Mouse (Mus musculus): ENCODE data around the gene A430005L14Rik. TPM values are rescaled to one million over a fixed set of nuclear protein-coding genes. Genes with fewer than 3 reads are reported as not detected.

Gene A430005L14Rik
- polyA plus RNA-seq, 1 experiment from 2014 or later, result 43.7 TPM

GRCm38 (mm10) chr4:154007759-154008158 lies 50.7 kb downstream of the A430005L14Rik start:
- no peak overlapping the region for H3K9ac ChIP-seq (ENCODE audit: low read length)
- no peak overlapping the region for H3K27ac ChIP-seq (replicated peaks in 1 of 2; ENCODE audit: control insufficient read depth in 1 of 2, insufficient read depth in 1 of 2, low read depth in 2 of 2, low read length in 2 of 2)
- no peak overlapping the region for H3K4me3 ChIP-seq (ENCODE audit: control insufficient read depth in 1 of 2, insufficient read depth in 1 of 2, low read depth in 1 of 2, low read length in 2 of 2)
- H3K9me3 ChIP-seq (ENCODE audit: control insufficient read depth, low read length), result no peaks in the 10 kb centered on the region
- ATAC-seq (ENCODE audit: insufficient number of reproducible peaks, insufficient read depth, low FRiP score, low read depth), result no peak
- H3K27me3 ChIP-seq (ENCODE audit: control insufficient read depth, insufficient read depth, low read length), result no peaks in the 10 kb centered on the region
- no peak overlapping the region for H3K4me2 ChIP-seq (ENCODE audit: low read length)
- peaks cover 39% of the 10 kb centered on the region for H3K36me3 ChIP-seq (ENCODE audit: control insufficient read depth, insufficient read depth, low read length)
- 64% methylated on average over 4 of the region's 4 CpGs for WGBS
- peaks cover 4 to 7% of the 10 kb centered on the region in 2 experiments; a peak in 2 of 4 replicates for H3K4me1 ChIP-seq (ENCODE audit: control insufficient read depth in 2 of 2, insufficient read depth in 2 of 2, low read length in 2 of 2)

GRCm38 (mm10) chr4:154010907-154011645 lies 54.0 kb downstream of the A430005L14Rik start:
- no peaks in the 10 kb centered on the region for H3K9me3 ChIP-seq (ENCODE audit: control insufficient read depth, low read length)
- peaks cover 7 to 20% of the 10 kb centered on the region in 2 experiments; a peak in 3 of 4 replicates for H3K4me1 ChIP-seq (ENCODE audit: control insufficient read depth in 2 of 2, insufficient read depth in 2 of 2, low read length in 2 of 2)
- peak overlapping the region; percentile 61 to 70; a peak in 3 of 4 replicates for H3K27ac ChIP-seq (replicated peaks in 1 of 2; ENCODE audit: control insufficient read depth in 1 of 2, insufficient read depth in 1 of 2, low read depth in 2 of 2, low read length in 2 of 2)
- peak overlapping the region; percentile 95 for H3K9ac ChIP-seq (ENCODE audit: low read length)
- H3K27me3 ChIP-seq (ENCODE audit: control insufficient read depth, insufficient read depth, low read length), result no peaks in the 10 kb centered on the region
- H3K36me3 ChIP-seq (ENCODE audit: control insufficient read depth, insufficient read depth, low read length), result peaks cover 37% of the 10 kb centered on the region
- ATAC-seq (ENCODE audit: insufficient number of reproducible peaks, insufficient read depth, low FRiP score, low read depth), result no peak
- H3K4me3 ChIP-seq (ENCODE audit: control insufficient read depth in 1 of 2, insufficient read depth in 1 of 2, low read depth in 1 of 2, low read length in 2 of 2), result peak overlapping the region; percentile 93 to 98
- peak overlapping the region; percentile 98 for H3K4me2 ChIP-seq (ENCODE audit: low read length)
- 24% methylated on average over 13 of the region's 13 CpGs for WGBS

Other genes with a start within 250 kb of the A430005L14Rik start
- gene Dffb, start 17.9 kb downstream of the A430005L14Rik start, polyA plus RNA-seq (2014; fragmentation: Nextera tagmentation; extraction: Ambion mirVana), result 6.3 and 6.8 TPM in 2 replicates
- 13.7 and 14.3 TPM in 2 replicates for gene Cep104, start 18.0 kb downstream of the A430005L14Rik start, polyA plus RNA-seq (2014; fragmentation: Nextera tagmentation; extraction: Ambion mirVana)
- 8.6 and 11.6 TPM in 2 replicates for gene Lrrc47, start 54.5 kb downstream of the A430005L14Rik start, polyA plus RNA-seq (2014; fragmentation: Nextera tagmentation; extraction: Ambion mirVana)
- gene Smim1, start 69.0 kb downstream of the A430005L14Rik start, polyA plus RNA-seq (2014; fragmentation: Nextera tagmentation; extraction: Ambion mirVana), result 59.5 and 73.1 TPM in 2 replicates
- gene Ccdc27, start 85.4 kb downstream of the A430005L14Rik start, polyA plus RNA-seq (2014; fragmentation: Nextera tagmentation; extraction: Ambion mirVana), result not detected in 2 replicates
- 0.08 and 0.09 TPM in 2 replicates for gene Trp73, start 183.0 kb downstream of the A430005L14Rik start, polyA plus RNA-seq (2014; fragmentation: Nextera tagmentation; extraction: Ambion mirVana)
- gene Wrap73, start 185.1 kb downstream of the A430005L14Rik start, polyA plus RNA-seq (2014; fragmentation: Nextera tagmentation; extraction: Ambion mirVana), result 20.7 and 23.1 TPM in 2 replicates
- gene Tprgl, start 203.4 kb downstream of the A430005L14Rik start, polyA plus RNA-seq (2014; fragmentation: Nextera tagmentation; extraction: Ambion mirVana), result 145 and 148 TPM in 2 replicates
- 33.3 and 39.8 TPM in 2 replicates for gene Megf6, start 213.5 kb downstream of the A430005L14Rik start, polyA plus RNA-seq (2014; fragmentation: Nextera tagmentation; extraction: Ambion mirVana)